Mouse (Mus musculus) T-cell, adult 66 days (primary cell): ENCODE measurements around the gene H60c. TPM values are rescaled to one million over a fixed set of nuclear protein-coding genes. Genes with fewer than 3 reads are reported as not detected.

Experiments used
- total RNA-seq, 2 experiments: library from RNA; stranded (reverse); gene quantifications; 3 replicates in 1 of 2; 4 replicates in 1 of 2; pipeline ENCODE4 v1.2.4; 2023

The H60c gene
- not detected for total RNA-seq

DNA sequence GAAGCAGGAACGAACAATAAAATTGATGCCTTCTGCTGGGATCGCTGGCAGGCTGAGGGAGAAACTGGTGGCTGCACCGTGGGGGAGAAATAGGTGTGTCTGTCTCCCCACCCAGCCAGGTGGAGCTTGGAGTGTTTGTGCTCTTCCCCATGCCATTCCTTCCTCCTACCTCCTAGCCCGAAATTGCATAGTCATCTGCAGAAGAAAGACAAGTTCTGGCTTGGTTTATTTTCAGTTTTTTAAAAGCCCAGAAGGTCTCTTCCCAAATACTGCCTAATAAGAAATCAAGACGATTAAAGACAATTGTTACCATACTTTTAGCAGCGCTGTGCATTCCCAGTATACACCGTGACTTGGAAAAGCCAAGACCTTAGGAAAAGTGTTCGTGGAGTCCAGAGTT lies at the start of gene H60c:
H60c (minus strand) TSS at position 101 of the 400 bp plus-strand sequence.

Other genes with a start within 250 kb of the H60c start
- not detected for gene Ppp1r14c, start 98.3 kb upstream of the H60c start, total RNA-seq